Mouse (Mus musculus): Measurements from ENCODE around the gene Apof.

- TF ChIP-seq POLR2A (IDR thresholded peaks at IDR 0.05; ENCODE audit: low read depth, low read length) (no peak), CTCF (IDR thresholded peaks at IDR 0.05; ENCODE audit: borderline replicate concordance, insufficient read depth, low read length) (no peak)
These were observed 29.2 kb downstream of the Apof start for GRCm38 (mm10) chr10:128297622-128298021.

All from embryonic fibroblast, embryonic 13.5 days (primary cell).